Comparison of ENCODE assay signal across 7 mouse cellular contexts in the genomic region with DNA sequence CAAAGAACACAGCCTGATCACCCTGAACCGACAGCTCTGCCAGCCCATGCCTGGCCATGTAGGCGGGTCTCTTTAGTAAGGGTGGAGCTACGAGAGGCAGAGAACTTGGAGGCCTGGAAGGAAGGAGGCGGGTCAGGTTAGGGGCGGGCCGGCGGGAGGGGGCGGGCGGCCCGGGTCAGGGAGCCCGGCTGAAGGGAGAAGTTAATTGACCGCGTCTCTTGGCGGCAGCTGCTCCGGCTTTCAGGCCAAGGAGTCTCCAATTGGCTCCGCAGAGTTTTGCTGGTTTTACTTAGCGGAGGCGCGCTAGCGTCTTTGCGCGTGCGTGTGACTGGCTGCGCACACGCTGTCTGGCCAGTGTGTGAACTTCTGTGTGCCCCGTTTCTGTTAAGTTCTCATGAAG. TPM values are rescaled to one million over a fixed set of nuclear protein-coding genes. Genes with fewer than 3 reads are reported as not detected.
DNase-seq lines count a peak whose midpoint lies in the region; ATAC-seq and TF ChIP-seq lines count a peak whose summit lies in the region.

No protein-coding gene starts in this region.

- H3K4me2 ChIP-seq in hindbrain, embryonic 13.5 days: peak overlapping the region; percentile 67
- H3K4me2 ChIP-seq in limb, embryonic 11.5 days (ENCODE audit: low read depth, severe bottlenecking): peak overlapping the region; percentile 64
- H3K4me2 ChIP-seq in midbrain, embryonic 12.5 days (replicated peaks): peak overlapping the region; percentile 69

- no peak for TF ChIP-seq POLR2A in small intestine, adult 2 months (IDR thresholded peaks at IDR 0.05; ENCODE audit: low read depth, low read length)

- no peaks in the 10 kb centered on the region for H3K9me3 ChIP-seq in hindbrain, embryonic 13.5 days
- H3K9me3 ChIP-seq in limb, embryonic 11.5 days (ENCODE audit: control insufficient read depth, low read length): no peaks in the 10 kb centered on the region
- no peaks in the 10 kb centered on the region for H3K9me3 ChIP-seq in midbrain, embryonic 12.5 days

- WGBS in hindbrain, embryonic 13.5 days: under 1% methylated on average over 26 of the region's 26 CpGs
- under 1% methylated on average over 26 of the region's 26 CpGs for WGBS in limb, embryonic 11.5 days
- WGBS in midbrain, embryonic 12.5 days: 0% methylated on average over 26 of the region's 26 CpGs
- WGBS in small intestine, adult 2 months: under 1% methylated on average over 26 of the region's 26 CpGs

- H3K4me1 ChIP-seq in hindbrain, embryonic 13.5 days (replicated peaks): peaks cover 29% of the 10 kb centered on the region
- peaks cover 35% of the 10 kb centered on the region for H3K4me1 ChIP-seq in limb, embryonic 11.5 days (ENCODE audit: control insufficient read depth, insufficient read depth, low read length)
- H3K4me1 ChIP-seq in midbrain, embryonic 12.5 days: peaks cover 17% of the 10 kb centered on the region
- peaks cover 6% of the 10 kb centered on the region for H3K4me1 ChIP-seq in small intestine, adult 2 months (ENCODE audit: control insufficient read depth, insufficient read depth, insufficient read length, low read length)

- peak overlapping the region; percentile 65 for H3K9ac ChIP-seq in hindbrain, embryonic 13.5 days
- no peak overlapping the region for H3K9ac ChIP-seq in limb, embryonic 11.5 days (ENCODE audit: low read length)
- H3K9ac ChIP-seq in midbrain, embryonic 12.5 days (replicated peaks): peak overlapping the region; percentile 43

- ATAC-seq in hindbrain, embryonic 13.5 days (ENCODE audit: low FRiP score): peak; percentile 49; the same call in 1 of the 2 replicates
- peak; percentile 89 for ATAC-seq in limb, embryonic 11.5 days (ENCODE audit: insufficient number of reproducible peaks, low FRiP score, low TSS enrichment, low read depth)
- peak; percentile 89 for ATAC-seq in midbrain, embryonic 12.5 days (ENCODE audit: low FRiP score, low read depth)

- TF ChIP-seq CTCF in small intestine, adult 2 months (IDR thresholded peaks at IDR 0.05; ENCODE audit: extremely low read depth, insufficient read length, insufficient replicate concordance, low read depth, low read length): no peak

- no peak overlapping the region for H3K27ac ChIP-seq in hindbrain, embryonic 13.5 days
- H3K27ac ChIP-seq in limb, embryonic 11.5 days (replicated peaks; ENCODE audit: low read depth, low read length): no peak overlapping the region
- no peak overlapping the region for H3K27ac ChIP-seq in midbrain, embryonic 12.5 days (replicated peaks)
- H3K27ac ChIP-seq in small intestine, adult 2 months (ENCODE audit: insufficient read depth, low read depth, low read length): no peak overlapping the region

- peaks cover 59% of the 10 kb centered on the region for H3K27me3 ChIP-seq in hindbrain, embryonic 13.5 days
- H3K27me3 ChIP-seq in limb, embryonic 11.5 days (ENCODE audit: control insufficient read depth, insufficient read depth, low read length): peaks cover 6% of the 10 kb centered on the region
- peaks cover 76% of the 10 kb centered on the region for H3K27me3 ChIP-seq in midbrain, embryonic 12.5 days
- H3K27me3 ChIP-seq in small intestine, adult 2 months (ENCODE audit: control insufficient read depth, insufficient read depth, low read length): peaks cover 3% of the 10 kb centered on the region; the same call in 1 of the 2 replicates

- DNase-seq in MEL-GATA-1-ER (ENCODE audit: extremely low read depth, low read depth): peak; percentile 79
- DNase-seq in adrenal gland, postnatal 4 days (ENCODE audit: low spot score in 2 of 2): peak; percentile 37 to 41
- DNase-seq in forelimb bud, embryonic 11.5 days (ENCODE audit: low read depth, low spot score): peak; percentile 89
- DNase-seq in limb, embryonic 11.5 days (ENCODE audit: low spot score): peak; percentile 90

- H3K36me3 ChIP-seq in hindbrain, embryonic 13.5 days: no peaks in the 10 kb centered on the region
- no peaks in the 10 kb centered on the region; the same call in 1 of the 2 replicates for H3K36me3 ChIP-seq in limb, embryonic 11.5 days (ENCODE audit: control insufficient read depth, insufficient read depth, low read length)
- H3K36me3 ChIP-seq in midbrain, embryonic 12.5 days: no peaks in the 10 kb centered on the region
- no peaks in the 10 kb centered on the region for H3K36me3 ChIP-seq in small intestine, adult 2 months (ENCODE audit: control insufficient read depth, insufficient read depth, low read length)

- H3K4me3 ChIP-seq in hindbrain, embryonic 13.5 days: peak overlapping the region; percentile 40
- peak overlapping the region; percentile 19 for H3K4me3 ChIP-seq in limb, embryonic 11.5 days (ENCODE audit: low read depth, low read length)
- peak overlapping the region; percentile 34 for H3K4me3 ChIP-seq in midbrain, embryonic 12.5 days
- peak overlapping the region; percentile 60 for H3K4me3 ChIP-seq in small intestine, adult 2 months (ENCODE audit: low read depth, low read length)

RNA-seq across cellular contexts. Expression of a gene that starts 9.0 kb away (rescaled TPM):
- total RNA-seq in adrenal gland, postnatal 4 days (2021): 1 to 10 TPM; 2.9 to 9.8 TPM
- polyA plus RNA-seq in hindbrain, embryonic 13.5 days (2015; fragmentation: Nextera tagmentation; extraction: Ambion mirVana): 1.4 and 3.8 TPM in 2 replicates
- polyA plus RNA-seq in limb, embryonic 11.5 days (2014; fragmentation: Nextera tagmentation; extraction: Ambion mirVana): 0.26 and 1.8 TPM in 2 replicates
- 1.2 and 1.3 TPM in 2 replicates for polyA plus RNA-seq in midbrain, embryonic 12.5 days (2016; fragmentation: Nextera tagmentation; extraction: Ambion mirVana)
- not detected in 2 replicates for polyA plus RNA-seq in small intestine, adult 2 months (2012; rRNA removed)

RNA-seq across cellular contexts. Expression of a gene that starts 14.3 kb away (rescaled TPM):
- total RNA-seq in adrenal gland, postnatal 4 days (2021): 10 to 100 TPM; 18.0 to 37.9 TPM
- 13.7 and 13.8 TPM in 2 replicates for polyA plus RNA-seq in hindbrain, embryonic 13.5 days (2015; fragmentation: Nextera tagmentation; extraction: Ambion mirVana)
- 30.1 and 37.3 TPM in 2 replicates for polyA plus RNA-seq in limb, embryonic 11.5 days (2014; fragmentation: Nextera tagmentation; extraction: Ambion mirVana)
- polyA plus RNA-seq in midbrain, embryonic 12.5 days (2016; fragmentation: Nextera tagmentation; extraction: Ambion mirVana): 32.8 and 35.7 TPM in 2 replicates
- 5.6 and 7.3 TPM in 2 replicates for polyA plus RNA-seq in small intestine, adult 2 months (2012; rRNA removed)

Comparison
In these comparisons a context has a peak if more than half of its experiments do, and no peak if none do; other contexts are left out.
1. DNase-seq: peak in every context shown above with its lines; median percentile 90 in limb, embryonic 11.5 days; 89 in forelimb bud, embryonic 11.5 days; 79 in MEL-GATA-1-ER; 39 in adrenal gland, postnatal 4 days.